Mouse (Mus musculus) neural tube, embryonic 10.5 days (tissue): ENCODE measurements around the gene Ispd.

Experiments
- DNase-seq: peaks from one replicate; pipeline ENCODE4 v3.0.0-alpha.2; 2017; ENCODE audit warnings: low spot score; ENCODE audit errors: extremely low spot score

Gene Ispd

DNA sequence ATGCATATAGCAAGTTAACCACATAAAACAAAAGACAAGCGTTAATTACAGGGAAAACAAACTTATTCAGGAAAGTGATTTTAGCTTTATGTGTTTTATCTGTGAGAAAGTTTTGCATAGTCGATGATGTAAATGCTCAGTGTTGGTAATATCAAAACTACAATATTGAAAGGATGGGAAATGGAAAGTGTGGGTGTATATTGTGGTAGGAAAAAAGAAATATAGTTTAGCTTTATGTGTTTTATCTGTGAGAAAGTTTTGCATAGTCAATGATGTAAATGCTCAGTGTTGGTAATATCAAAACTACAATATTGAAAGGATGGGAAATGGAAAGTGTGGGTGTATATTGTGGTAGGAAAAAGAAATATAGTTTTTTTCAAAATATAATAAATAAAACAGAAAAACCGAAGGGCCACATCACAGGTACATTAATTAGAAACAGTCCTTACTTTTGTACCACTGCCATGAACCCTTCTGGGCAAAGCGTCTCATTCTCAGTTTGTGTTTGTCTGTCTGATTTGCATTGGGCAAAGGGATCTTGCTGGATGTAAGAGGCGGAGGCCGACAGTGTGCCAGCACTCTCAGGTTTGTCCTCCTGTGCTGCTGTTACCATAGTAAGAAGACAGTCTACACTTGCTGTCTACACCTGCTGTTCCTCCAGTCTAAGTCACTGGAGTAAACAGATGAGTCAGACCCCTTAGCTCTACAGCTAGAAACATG lies 87.2 kb downstream of the Ispd start:
- no peak for DNase-seq

DNA sequence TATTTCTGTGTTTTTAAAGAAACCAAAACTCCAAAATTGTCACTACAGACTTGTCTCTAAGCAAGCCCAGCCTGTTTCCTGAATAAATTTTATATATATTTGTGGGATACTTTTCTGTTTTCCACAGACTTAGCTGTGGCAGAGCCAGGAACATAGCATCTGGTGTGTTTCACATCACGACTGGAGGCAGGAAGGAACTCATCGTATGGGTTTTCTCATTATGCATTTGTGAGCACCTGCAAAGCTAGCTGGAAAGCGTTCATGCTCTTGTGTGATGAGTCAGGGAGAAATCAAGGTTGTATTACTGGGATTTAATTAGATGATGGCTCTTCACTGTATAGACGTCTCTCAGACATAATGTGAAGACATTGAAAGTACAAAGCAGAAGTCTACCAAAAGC lies 90.2 kb downstream of the Ispd start:
- DNase-seq: no peak

- no peak for DNase-seq
These were observed 92.9 kb downstream of the Ispd start for GRCm38 (mm10) chr12:36474171-36474570.

DNA sequence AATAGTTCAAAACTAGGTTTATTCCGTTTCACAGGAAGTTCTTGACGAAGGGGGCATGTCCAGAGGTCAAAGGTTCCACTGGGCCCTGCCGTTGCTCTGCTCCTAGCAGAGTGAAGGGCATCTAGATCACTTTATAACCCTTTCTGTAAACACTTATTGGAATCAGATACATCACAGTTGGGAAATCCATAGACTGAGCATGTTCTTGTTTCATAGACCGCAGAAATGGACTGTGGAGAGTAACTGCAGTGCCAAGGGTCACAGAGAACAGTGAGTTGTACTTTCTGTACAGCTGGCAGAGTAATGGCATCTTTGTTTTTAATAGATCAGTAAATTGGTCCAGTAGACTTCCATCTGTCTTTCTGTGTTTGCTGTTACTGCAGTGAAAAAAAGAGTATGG lies 94.0 kb downstream of the Ispd start:
- DNase-seq: no peak

- DNase-seq: no peak
These were observed 95.2 kb downstream of the Ispd start for GRCm38 (mm10) chr12:36476476-36476875.

DNA sequence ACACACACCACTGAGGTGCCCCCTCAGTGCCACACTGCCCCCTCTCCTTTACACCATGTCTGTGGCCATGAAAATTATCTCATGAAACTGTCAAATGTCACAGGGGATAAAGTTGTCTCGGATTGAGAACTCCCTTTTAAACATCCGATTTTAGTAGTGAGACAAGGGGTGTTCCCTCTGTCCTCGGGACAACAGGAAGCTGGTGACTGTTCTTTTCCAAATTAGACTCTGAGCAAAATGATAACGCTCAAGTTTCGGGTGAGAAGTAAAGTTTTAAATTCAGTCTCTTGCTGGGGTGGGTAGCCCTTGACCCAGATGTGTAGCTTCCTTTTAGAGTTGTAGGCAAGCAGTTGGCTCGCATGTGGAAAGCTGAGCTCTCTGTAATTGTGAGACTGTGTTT lies 96.3 kb downstream of the Ispd start:
- no peak for DNase-seq

- DNase-seq: no peak
These were observed 96.7 kb downstream of the Ispd start for GRCm38 (mm10) chr12:36477926-36478325.

DNA sequence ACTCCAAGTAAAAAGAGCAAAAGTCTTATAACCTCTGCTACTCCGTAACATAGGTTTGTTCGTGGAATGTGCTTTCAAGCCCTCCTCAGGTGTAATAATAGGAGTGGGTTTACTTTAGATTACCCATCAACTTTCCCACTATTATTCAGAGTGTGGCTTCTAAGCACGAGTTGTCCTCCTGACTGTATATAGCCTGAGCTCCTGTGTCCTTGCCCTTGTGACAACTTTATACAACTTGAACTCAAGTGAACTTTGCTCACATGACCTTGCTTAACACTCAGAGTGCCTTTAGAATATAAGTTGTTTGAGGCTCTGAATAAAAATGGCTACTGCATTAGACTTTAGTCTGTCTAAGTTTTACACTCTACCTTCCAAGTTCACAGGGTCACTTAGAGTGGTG lies 100.5 kb downstream of the Ispd start:
- DNase-seq: no peak

DNA sequence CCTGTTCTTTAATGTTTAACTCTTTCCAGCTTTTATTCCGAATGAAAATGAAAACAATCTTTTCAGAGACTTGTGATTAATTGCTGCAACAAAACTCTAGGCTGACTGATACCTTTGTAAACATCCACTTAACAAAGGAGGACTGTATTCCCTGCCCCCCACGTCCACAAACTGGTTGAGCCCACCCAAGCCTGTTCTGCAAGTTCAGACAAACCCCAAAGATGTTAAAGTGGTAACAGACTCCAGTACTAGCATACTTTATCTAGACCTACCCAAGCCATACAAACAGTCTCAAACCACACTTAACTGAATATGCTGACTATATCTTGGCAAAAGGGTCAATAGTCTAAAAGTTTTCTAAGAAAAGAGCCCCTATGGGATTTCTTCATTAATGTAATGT lies 102.1 kb downstream of the Ispd start:
- no peak for DNase-seq

DNA sequence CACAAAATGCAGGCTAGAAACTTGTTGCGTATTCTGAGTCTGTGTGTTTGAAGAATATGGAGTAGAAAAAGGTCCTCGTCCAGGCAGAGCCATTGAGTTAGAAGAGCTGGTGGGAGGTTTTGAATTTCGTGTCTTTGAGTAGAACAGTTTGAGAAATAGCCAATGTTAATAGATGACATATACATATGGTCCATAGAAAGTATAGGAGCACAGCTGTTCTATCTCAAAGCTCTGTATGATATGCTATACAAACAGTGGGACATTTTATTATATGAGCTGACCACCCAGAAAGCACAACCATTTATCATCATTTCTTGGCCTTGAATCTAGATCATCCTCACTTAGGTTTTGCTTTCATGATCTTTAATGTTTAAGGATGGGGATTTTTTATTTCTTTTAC lies 116.3 kb downstream of the Ispd start:
- no peak for DNase-seq

- no peak for DNase-seq
These were observed 126.1 kb downstream of the Ispd start for GRCm38 (mm10) chr12:36507111-36507903.

- DNase-seq: no peak
These were observed 128.8 kb downstream of the Ispd start for GRCm38 (mm10) chr12:36509954-36510642.

- DNase-seq: no peak
These were observed 140.5 kb downstream of the Ispd start for GRCm38 (mm10) chr12:36521774-36522173.

DNA sequence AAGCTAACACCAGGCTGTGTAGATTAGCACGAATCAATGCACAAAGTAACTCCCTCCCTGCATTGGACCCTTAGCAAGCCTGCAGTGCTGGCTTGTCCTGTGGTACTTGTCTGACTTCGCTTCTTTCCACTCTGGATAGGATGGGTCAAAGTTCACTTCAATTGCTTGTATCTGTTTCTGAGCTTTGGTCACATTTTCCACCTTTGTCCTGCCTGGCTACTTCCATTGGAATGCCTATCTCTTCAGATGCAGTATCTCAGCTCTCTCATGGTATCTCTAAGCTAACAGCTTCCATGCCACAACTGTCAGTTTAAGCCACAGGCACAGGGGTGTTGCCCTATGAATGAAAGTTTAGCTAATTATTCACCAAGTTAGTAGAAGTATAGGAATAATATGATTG lies 142.3 kb downstream of the Ispd start:
- DNase-seq: no peak

- DNase-seq: no peak
These were observed 149.7 kb downstream of the Ispd start for GRCm38 (mm10) chr12:36530920-36531319.

DNA sequence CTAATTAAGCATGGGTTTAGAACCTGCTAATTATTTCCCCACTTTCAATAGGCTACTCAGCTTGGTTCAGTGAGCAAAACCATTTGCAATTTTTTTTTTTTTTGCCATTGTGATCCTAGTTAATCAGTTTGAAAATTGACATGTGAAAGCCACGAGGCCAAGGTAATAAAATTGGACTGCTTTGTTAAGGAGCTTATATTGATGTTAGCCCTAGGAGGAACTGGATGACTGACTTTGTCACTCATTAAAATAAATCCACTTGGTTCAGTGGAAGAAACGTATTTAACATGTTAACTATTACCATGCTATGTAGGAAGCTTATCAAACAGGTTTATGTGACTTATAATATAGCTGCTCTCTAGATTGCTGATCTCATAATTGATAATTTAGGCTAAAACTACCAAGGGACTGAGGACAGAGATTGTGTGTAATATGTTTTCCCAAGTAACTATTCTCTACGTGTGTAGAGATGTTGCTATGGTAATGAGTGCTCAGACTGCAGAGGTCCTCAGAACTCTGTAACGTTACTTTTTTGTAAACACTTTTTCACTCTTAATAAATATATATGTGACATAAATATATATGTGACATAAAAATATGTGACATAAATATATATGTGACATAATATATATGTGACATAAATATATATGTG lies 150.3 kb downstream of the Ispd start:
- DNase-seq: no peak

DNA sequence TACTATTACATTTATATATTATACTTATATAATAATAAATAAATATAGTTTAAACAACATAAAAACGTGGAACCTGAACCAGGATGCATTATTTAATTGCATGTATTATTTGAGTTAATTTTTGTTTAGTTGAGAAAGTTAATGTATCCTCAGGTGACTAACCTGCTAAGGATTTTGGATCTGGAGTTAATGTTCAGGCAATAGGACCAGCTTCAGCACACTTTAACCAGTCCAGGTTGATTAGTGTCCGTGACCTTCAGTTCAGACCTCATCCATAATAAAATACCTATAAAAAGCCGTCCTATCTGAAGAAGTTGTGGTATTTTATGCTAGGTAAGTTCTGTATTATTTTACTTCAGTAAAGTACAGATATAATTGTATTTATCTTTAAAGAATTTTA lies 151.3 kb downstream of the Ispd start:
- DNase-seq: no peak

- DNase-seq: no peak
These were observed 152.1 kb downstream of the Ispd start for GRCm38 (mm10) chr12:36533160-36533900.

DNA sequence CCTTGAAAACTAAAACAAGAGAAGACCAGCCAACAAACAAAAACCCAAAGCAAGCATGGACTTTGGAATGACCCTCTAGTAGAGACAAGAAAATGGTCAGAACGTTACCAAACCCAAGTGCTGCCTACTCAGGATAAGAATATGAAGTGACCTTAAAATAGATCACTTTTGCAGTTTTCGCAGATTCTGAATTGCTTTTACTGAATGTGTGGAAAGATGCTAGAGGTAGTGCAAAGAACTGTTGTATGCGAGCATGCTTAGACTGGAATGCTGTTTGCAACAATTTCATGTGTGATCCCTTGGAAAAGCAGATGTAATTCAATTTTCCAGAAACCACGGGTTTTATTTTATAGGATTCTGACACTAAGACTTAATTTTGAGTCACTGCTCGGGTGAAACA lies 153.3 kb downstream of the Ispd start:
- DNase-seq: no peak

DNA sequence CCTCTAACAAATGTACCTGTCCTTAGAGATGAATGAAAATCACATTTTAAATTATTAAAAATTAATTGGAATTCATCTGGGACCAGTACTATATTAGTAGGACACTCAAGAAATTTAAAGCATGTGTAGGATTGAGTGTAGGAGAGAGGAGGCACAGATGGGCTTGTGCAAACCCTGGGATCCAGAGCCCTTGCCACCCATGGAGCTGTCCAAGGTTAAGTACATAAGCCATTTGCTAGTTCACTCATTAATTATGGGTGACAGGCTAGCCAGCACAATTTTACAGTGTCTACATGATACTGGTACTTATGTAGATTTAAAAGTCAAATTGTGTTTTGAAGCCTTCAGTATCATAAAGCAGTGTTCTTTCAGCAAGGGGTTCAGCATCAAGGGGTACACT lies 164.1 kb downstream of the Ispd start:
- no peak for DNase-seq

DNA sequence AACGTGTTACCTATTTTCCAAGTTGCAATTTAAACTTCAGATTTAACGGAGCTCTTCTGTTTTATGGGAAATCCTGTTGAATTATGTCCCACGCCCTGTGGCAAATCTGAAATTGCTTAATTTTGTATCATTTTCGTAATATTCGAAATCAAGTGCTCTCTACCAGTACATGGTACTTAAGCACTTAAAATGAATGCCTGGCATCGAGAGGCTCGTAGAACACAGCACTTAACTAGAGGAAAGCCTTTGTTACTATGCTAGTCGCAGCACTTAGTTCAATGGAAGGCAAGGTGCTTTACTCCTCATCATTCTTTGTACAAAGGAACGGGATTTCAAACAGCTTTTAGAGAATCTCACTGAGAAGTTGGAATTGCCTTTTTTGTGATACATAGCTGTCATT lies 168.2 kb downstream of the Ispd start:
- DNase-seq: no peak
